Mouse (Mus musculus): ENCODE data around the gene Stoml2. TPM values are rescaled to one million over a fixed set of nuclear protein-coding genes. Genes with fewer than 3 reads are reported as not detected.
A peak's percentile ranks its signal among the peaks of the same experiment; 100 is the strongest.

Stoml2 gene
- total RNA-seq, 2 experiments from 2014 or later: 97.3 to 108 TPM

- peak within 1 kb of the TSS; percentile 77 for H3K27ac ChIP-seq
These were observed 14.3 kb upstream of the Stoml2 start, which contains the start of gene Fam214b for GRCm38 (mm10) chr4:43045659-43046302. Gene Fam214b, minus strand, starts transcription at chr4:43046220.

DNA sequence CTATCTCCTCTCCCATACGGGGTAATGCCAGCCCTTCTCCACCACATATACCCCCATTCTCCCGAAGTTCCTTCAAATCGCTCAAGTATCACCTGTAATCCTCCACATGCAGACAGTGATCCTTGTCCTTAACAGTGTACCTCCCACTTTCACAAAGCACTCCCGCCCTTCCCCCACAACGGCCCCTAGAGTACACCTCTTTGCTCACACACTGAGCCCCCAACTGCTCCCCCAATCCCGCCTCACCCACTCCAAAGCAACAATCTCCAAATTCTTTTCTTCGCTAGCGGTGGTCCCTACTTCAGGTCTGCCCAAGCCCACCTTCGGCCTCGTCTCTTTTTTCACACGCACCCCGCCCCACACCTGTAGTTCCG is 13.8 kb upstream of the Stoml2 start:
- TF ChIP-seq CTCF (conservative IDR thresholded peaks at IDR 0.05): no peak

More at GRCm38 (mm10) chr4:43045659-43046302, 14.3 kb upstream of the Stoml2 start, which contains the start of gene Fam214b:
- no peak for TF ChIP-seq CTCF (conservative IDR thresholded peaks at IDR 0.05)
- DNase-seq (ENCODE audit: low spot score in 2 of 2): peak; percentile 94 to 96
- H3K4me3 ChIP-seq: peak within 1 kb of the TSS; percentile 82

DNA sequence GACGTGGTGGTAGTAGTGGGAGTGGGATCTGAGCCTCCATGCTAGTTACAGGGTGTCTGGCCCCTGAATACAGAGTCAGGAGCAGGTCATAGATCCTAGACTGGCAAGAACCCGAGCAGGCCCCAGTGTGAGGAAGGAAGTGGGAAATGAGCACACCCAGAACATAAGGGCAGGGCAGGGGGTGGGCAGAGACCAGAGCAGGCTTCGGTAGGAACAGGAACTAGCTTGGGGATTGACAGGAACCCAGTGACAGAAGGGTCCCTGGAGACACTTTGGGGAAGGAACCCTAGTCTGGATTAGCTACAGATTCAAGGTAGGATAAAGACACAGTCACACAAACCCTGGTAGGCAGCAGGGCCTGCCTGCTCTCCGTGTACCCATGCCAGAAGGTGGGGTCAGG is 13.2 kb upstream of the Stoml2 start:
- no peak for DNase-seq (ENCODE audit: low spot score in 2 of 2)
- Histone ChIP-seq H3K4me3 (peak overlapping the region; percentile 82), H3K27ac (peak overlapping the region; percentile 77)
- no peak for TF ChIP-seq CTCF (conservative IDR thresholded peaks at IDR 0.05)

More for the DNA sequence above, 13.8 kb upstream of the Stoml2 start:
- no peak for DNase-seq (ENCODE audit: low spot score in 2 of 2)
- Histone ChIP-seq H3K27ac (peak overlapping the region; percentile 77), H3K4me3 (peak overlapping the region; percentile 82)

- TF ChIP-seq CTCF (conservative IDR thresholded peaks at IDR 0.05): no peak
- peak; percentile 58 to 61 for DNase-seq (ENCODE audit: low spot score in 2 of 2)
- Histone ChIP-seq H3K4me3 (peak overlapping the region; percentile 22; the same call in 1 of the 2 replicates), H3K27ac (peak overlapping the region; percentile 77)
These were observed 12.3 kb upstream of the Stoml2 start for GRCm38 (mm10) chr4:43043644-43044357.

DNA sequence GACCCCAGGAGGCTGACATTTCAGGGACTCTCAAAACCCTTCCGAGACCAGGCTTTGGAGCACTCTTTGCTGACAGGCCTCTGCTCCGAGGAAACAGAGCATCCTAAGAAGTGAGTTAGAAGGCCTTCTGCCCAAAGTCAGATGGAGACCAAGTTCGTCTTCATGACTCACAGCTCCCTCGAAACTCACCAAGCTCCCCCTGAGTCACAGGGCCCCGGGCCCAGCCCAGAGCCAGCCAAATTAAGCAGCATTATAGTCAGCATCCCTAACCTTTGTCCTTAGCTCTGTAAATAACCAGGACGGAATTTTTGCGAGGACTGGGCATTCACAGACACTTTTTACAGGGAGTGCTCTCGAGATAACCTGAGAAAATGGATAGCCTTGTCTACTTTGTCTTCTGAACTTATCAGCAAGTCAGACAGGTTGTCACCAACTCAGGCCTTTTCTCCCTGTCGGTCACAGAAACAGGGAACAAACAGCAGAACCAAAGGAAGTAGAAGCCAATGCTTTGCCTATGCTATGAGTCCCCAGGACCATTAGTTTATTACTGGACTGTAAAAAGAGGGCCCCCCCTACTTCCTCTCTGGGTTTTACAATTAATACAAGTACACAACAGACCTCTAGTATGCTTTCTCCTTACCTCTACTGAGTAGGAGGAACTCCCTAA is 9.5 kb upstream of the Stoml2 start:
- no peak for TF ChIP-seq CTCF (conservative IDR thresholded peaks at IDR 0.05)
- Histone ChIP-seq H3K4me3 (no peak overlapping the region), H3K27ac (peak overlapping the region; percentile 32; the same call in 1 of the 2 replicates)
- DNase-seq (ENCODE audit: low spot score in 2 of 2): no peak

DNA sequence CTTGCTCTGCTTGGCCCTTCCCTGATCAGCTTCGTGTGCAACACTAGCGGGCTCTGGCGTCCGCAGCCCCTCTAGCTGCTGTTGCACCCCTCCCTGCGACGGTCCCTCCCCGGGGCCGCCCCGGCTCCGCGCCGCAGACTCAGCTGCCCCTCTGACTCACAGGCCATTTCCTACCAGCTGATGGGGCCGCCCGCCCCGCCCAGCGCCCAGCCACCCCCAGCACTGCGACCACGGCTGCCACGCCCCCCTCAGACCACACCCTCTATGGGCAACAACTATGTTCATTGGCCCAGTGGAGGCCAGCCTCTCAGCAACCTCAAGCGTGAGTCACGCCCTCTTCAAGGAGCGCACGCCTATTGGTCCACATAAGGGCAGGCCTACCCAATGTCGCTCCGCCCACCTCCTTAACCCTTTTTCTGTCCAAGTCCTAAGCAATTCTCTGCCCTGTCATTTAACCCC is 8.6 kb upstream of the Stoml2 start:
- TF ChIP-seq CTCF (conservative IDR thresholded peaks at IDR 0.05): 0 out of 2 replicates have a peak, but pooled peaks have one; percentile 3
- DNase-seq (ENCODE audit: low spot score in 2 of 2): peak; percentile 93 to 97
- H3K4me3 ChIP-seq: peak overlapping the region; percentile 63
- peak overlapping the region; percentile 82 for H3K27ac ChIP-seq

- H3K27ac ChIP-seq: peak overlapping the region; percentile 82
- H3K4me3 ChIP-seq: peak overlapping the region; percentile 63
- no peak for TF ChIP-seq CTCF (conservative IDR thresholded peaks at IDR 0.05)
- DNase-seq (ENCODE audit: low spot score in 2 of 2): no peak
These were observed 8.1 kb upstream of the Stoml2 start for GRCm38 (mm10) chr4:43039609-43040008.

GRCm38 (mm10) chr4:43038567-43039495 is 7.3 kb upstream of the Stoml2 start:
- peak; percentile 59 to 62 for DNase-seq (ENCODE audit: low spot score in 2 of 2)
- no peak for TF ChIP-seq CTCF (conservative IDR thresholded peaks at IDR 0.05)
- peak overlapping the region; percentile 63 for H3K4me3 ChIP-seq
- peak overlapping the region; percentile 82 for H3K27ac ChIP-seq

DNA sequence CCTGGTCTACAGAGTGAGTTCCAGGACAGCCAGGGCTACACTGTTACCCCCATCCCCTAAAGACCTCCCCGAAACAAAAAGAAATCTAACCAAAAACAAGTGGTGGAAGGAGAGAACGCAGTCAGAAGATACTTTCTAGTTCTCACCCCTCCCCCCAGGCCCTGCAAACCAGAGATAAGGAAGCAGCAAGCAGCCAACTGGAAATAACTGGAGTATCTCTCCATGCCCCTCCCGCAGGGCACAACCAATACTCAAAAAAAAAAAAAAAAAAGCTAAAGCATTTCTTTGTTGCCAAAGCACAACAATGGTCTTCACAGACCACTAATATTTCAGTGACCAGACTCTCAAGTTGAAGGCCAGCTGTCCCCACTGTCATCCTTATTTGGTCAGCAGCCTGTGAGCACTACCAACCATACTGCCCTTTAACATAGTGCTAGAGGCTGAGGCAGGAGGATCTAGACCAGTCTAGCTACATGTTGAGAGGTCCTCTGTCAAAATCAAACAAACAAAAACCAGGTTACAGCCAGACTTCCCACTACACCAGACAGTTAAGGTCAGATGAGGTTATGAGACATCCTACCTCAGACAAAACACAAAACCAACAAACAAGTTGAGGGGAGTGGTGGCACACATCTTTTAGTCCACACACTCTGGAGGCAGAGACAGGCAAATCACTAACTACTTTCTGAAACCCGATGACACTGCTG is 6.5 kb upstream of the Stoml2 start:
- H3K4me3 ChIP-seq: no peak overlapping the region
- DNase-seq (ENCODE audit: low spot score in 2 of 2): no peak

DNA sequence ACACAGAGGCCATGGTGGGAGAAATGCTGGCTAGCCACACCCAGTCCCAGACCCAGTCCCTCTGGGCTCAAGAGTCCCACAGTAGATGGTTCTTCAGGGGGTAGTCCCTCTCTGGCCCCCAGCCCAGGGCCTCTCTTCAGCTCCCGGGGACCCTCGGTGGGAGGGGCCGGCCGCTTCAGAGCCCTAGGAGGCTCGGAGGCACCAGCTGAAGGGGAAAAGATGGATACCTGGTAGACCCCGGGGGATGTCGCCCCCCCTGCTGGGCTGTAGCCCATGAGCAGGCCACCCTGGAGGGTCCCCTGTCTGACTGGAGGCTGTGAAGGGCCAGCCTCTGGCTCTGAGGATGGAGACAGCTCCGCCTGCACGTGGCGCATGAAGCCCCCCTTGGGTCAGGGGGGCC is 4.8 kb upstream of the Stoml2 start:
- Histone ChIP-seq H3K27ac (no peak overlapping the region), H3K4me3 (no peak overlapping the region)
- no peak for TF ChIP-seq CTCF (conservative IDR thresholded peaks at IDR 0.05)
- DNase-seq (ENCODE audit: low spot score in 2 of 2): no peak

More for the DNA sequence above, 6.5 kb upstream of the Stoml2 start:
- no peak for TF ChIP-seq CTCF (conservative IDR thresholded peaks at IDR 0.05)
- H3K27ac ChIP-seq: no peak overlapping the region; the same call in 1 of the 2 replicates

- DNase-seq (ENCODE audit: low spot score in 2 of 2): no peak
- TF ChIP-seq CTCF (conservative IDR thresholded peaks at IDR 0.05): no peak
- no peak overlapping the region for H3K27ac ChIP-seq
- no peak overlapping the region for H3K4me3 ChIP-seq
These were observed 4.3 kb upstream of the Stoml2 start for GRCm38 (mm10) chr4:43035851-43036250.

Data from layer of hippocampus, adult 2 months (tissue).